Mouse (Mus musculus) myocyte (in vitro differentiated cells): ENCODE measurements around the gene Spag9. TPM values are rescaled to one million over a fixed set of nuclear protein-coding genes. Genes with fewer than 3 reads are reported as not detected.
A peak's percentile ranks its signal among the peaks of the same experiment; 100 is the strongest.
"Not testable (repeated sequence)": the region's sequence is repeated elsewhere in the genome, so short reads cannot be mapped to it uniquely, and the experiment has no call there.

ENCODE experiments used
- H3K27me3 ChIP-seq: one replicate; pipeline ENCODE4 v1.6.1; 2011; ENCODE audit not compliant: control insufficient read depth, insufficient read depth, insufficient read length
- H3K36me3 ChIP-seq: one replicate; pipeline ENCODE4 v1.6.1; 2011; ENCODE audit not compliant: control insufficient read depth, insufficient read depth
- H3K4me2 ChIP-seq: one replicate; pipeline ENCODE4 v1.6.1; 2011; ENCODE audit warnings: low read depth, control low read depth
- H3K4me3 ChIP-seq: one replicate; pipeline ENCODE4 v1.5.1; 2011; ENCODE audit warnings: mild to moderate bottlenecking, control low read depth, moderate library complexity
- H3K79me2 ChIP-seq: one replicate; pipeline ENCODE4 v1.6.1; 2011; ENCODE audit not compliant: control insufficient read depth, insufficient read depth
- H3ac ChIP-seq: one replicate; pipeline ENCODE4 v1.6.1; 2011; ENCODE audit not compliant: control insufficient read depth, insufficient read length
- CEBPB ChIP-seq: IDR thresholded peaks from 2 replicates; pipeline ENCODE4 v1.6.1; 2011; ENCODE audit warnings: mild to moderate bottlenecking, moderate library complexity; ENCODE audit not compliant: poor library complexity, insufficient read depth, severe bottlenecking
- E2F4 ChIP-seq: IDR thresholded peaks from one replicate; pipeline ENCODE4 v1.6.1; 2011; ENCODE audit warnings: mild to moderate bottlenecking, control low read depth, moderate library complexity; ENCODE audit not compliant: insufficient read depth
- MAX ChIP-seq: IDR thresholded peaks from one replicate; pipeline ENCODE4 v1.6.1; 2011; ENCODE audit warnings: low read depth, mild to moderate bottlenecking, control low read depth
- MYOD1 ChIP-seq, 3 experiments: IDR thresholded peaks; one replicate each; pipeline ENCODE4 v1.6.1; 2011; ENCODE audit warnings: control low read depth in 2 of 3, low read depth in 2 of 3, mild to moderate bottlenecking in 2 of 3, moderate library complexity in 1 of 3; ENCODE audit not compliant: insufficient read length in 2 of 3, control insufficient read depth in 1 of 3
- MYOG ChIP-seq, 3 experiments: IDR thresholded peaks; one replicate each; pipeline ENCODE4 v1.6.1; 2011; ENCODE audit warnings: control low read depth in 2 of 3, low read depth in 2 of 3, mild to moderate bottlenecking in 2 of 3; ENCODE audit not compliant: insufficient read length in 2 of 3, control insufficient read depth in 1 of 3, insufficient read depth in 1 of 3
- POLR2A ChIP-seq: IDR thresholded peaks from one replicate; pipeline ENCODE4 v1.6.1; 2011; ENCODE audit warnings: low read depth, mild to moderate bottlenecking, control low read depth, moderate library complexity; ENCODE audit not compliant: insufficient read length
- POLR2AphosphoS2 ChIP-seq: IDR thresholded peaks from one replicate; pipeline ENCODE4 v1.6.1; 2011; ENCODE audit warnings: low read depth, control low read depth; ENCODE audit not compliant: insufficient read length
- REST ChIP-seq: IDR thresholded peaks from one replicate; pipeline ENCODE4 v1.6.1; 2011; ENCODE audit warnings: mild to moderate bottlenecking, control low read depth, moderate library complexity; ENCODE audit not compliant: insufficient read depth, insufficient read length
- SRF ChIP-seq: IDR thresholded peaks from one replicate; pipeline ENCODE4 v1.6.1; 2011; ENCODE audit warnings: low read depth; ENCODE audit not compliant: control insufficient read depth, insufficient read length
- TCF12 ChIP-seq: IDR thresholded peaks from one replicate; pipeline ENCODE4 v1.6.1; 2011; ENCODE audit warnings: mild to moderate bottlenecking, control low read depth; ENCODE audit not compliant: poor library complexity, insufficient read depth, severe bottlenecking
- TCF3 ChIP-seq: IDR thresholded peaks from one replicate; pipeline ENCODE4 v1.6.1; 2011; ENCODE audit warnings: low read depth, control low read depth; ENCODE audit not compliant: insufficient read length
- USF1 ChIP-seq: IDR thresholded peaks from one replicate; pipeline ENCODE4 v1.6.1; 2011; ENCODE audit warnings: low read depth, mild to moderate bottlenecking, control low read depth, moderate library complexity
- polyA plus RNA-seq: library from polyadenylated mRNA; unstranded; fragments of >200 nt; fragmentation: generic; extraction: Trizol; gene quantifications from one replicate; pipeline ENCODE4 v1.2.1, GENCODE M21; 2012; ENCODE audit warnings: missing spikeins

Spag9 gene
- polyA plus RNA-seq, 1 experiment, result 16.9 TPM

DNA sequence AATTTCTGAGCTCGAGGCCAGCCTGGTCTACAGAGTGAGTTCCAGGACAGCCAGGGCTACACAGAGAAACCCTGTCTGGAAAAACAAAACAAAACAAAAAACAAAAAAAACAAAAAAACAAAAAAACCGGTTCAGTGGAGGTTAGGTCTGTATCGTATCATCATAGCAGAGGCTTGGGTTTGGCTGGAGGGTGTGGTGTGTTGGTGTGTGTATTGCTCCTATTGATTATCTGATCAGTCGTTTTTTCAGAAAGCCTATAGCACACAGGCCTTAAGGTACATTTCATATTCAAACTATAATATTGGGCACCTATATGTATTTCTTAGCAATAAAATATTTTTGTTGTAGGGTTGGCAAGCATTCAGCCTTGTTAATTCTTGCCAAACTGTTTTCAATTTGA, 36.2 kb downstream of the Spag9 start:
- TF ChIP-seq E2F4 (no peak), POLR2A (no peak), SRF (no peak), TCF12 (no peak), REST (no peak), USF1 (no peak), MYOG (IDR thresholded peaks at IDR 0.05; ENCODE audit: control insufficient read depth in 1 of 3, insufficient read depth in 1 of 3, insufficient read length in 2 of 3, low read depth in 2 of 3) (no peak), TCF3 (no peak), POLR2AphosphoS2 (no peak), CEBPB (no peak), MYOD1 (IDR thresholded peaks at IDR 0.05; ENCODE audit: control insufficient read depth in 1 of 3, insufficient read length in 2 of 3, low read depth in 2 of 3) (no peak), MAX (no peak)
- Histone ChIP-seq H3K36me3 (no peaks in the 10 kb centered on the region), H3K4me3 (no peak overlapping the region)

DNA sequence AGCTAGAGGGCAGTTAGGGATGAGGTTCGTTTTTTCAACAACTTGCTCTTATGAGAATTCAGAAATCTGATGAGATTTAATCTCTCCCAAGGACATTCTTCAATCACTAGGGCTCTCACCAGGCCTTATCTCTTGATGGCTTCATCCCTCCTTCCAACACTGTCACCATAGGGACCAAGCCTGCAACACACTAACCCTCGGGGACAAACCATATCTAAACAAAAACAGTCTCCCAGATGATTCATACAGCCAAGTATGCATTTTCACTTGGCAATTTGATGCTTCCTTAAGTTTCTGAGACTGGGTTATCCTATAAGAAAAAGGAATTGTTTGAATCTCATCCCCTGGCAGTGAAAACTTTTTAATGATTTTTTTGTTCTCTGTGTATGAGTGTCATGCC, 37.1 kb downstream of the Spag9 start:
- peak overlapping the region; percentile 51 for H3K4me2 ChIP-seq
- H3ac ChIP-seq, result no peak overlapping the region
- H3K27me3 ChIP-seq, result no peaks in the 10 kb centered on the region
- no peak overlapping the region for H3K4me3 ChIP-seq
- H3K79me2 ChIP-seq, result peaks cover 52% of the 10 kb centered on the region
- TF ChIP-seq TCF3, result no peak
- TF ChIP-seq POLR2AphosphoS2, result no peak
- H3K36me3 ChIP-seq, result peaks cover 2% of the 10 kb centered on the region

More for the DNA sequence above, 36.2 kb downstream of the Spag9 start:
- H3K27me3 ChIP-seq, result no peaks in the 10 kb centered on the region
- H3K79me2 ChIP-seq, result peaks cover 52% of the 10 kb centered on the region
- H3K4me2 ChIP-seq, result no peak overlapping the region
- no peak overlapping the region for H3ac ChIP-seq

DNA sequence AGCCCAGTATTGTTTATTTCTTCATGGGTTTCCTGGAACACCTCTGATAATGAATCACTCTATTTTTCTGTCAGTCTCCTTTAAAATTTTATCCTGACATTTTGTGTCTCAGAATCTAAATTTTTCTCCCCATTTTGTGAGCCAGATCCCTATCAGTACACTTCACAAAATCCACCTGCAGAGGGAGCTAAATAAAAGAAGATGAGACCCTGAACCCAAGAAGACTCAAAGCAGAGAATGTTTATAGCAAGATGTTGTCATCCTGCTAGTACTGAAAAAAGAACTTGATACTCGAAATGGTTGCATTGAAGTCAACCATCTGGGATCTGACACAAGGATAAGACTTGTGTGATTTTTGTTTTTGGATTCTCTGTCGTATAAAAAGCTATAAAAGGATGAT, 40.1 kb downstream of the Spag9 start:
- Histone ChIP-seq H3K27me3 (no peaks in the 10 kb centered on the region), H3K79me2 (peaks cover 41% of the 10 kb centered on the region), H3K4me3 (no peak overlapping the region), H3ac (no peak overlapping the region), H3K36me3 (peaks cover 5% of the 10 kb centered on the region), H3K4me2 (no peak overlapping the region)
- no peak for TF ChIP-seq POLR2AphosphoS2
- no peak for TF ChIP-seq TCF3
- TF ChIP-seq MYOD1 (IDR thresholded peaks at IDR 0.05; ENCODE audit: control insufficient read depth in 1 of 3, insufficient read length in 2 of 3, low read depth in 2 of 3), result no peak
- TF ChIP-seq TCF12, result no peak
- TF ChIP-seq REST, result no peak
- no peak for TF ChIP-seq MYOG (IDR thresholded peaks at IDR 0.05; ENCODE audit: control insufficient read depth in 1 of 3, insufficient read depth in 1 of 3, insufficient read length in 2 of 3, low read depth in 2 of 3)
- no peak for TF ChIP-seq E2F4
- no peak for TF ChIP-seq SRF
- TF ChIP-seq POLR2A, result no peak
- no peak for TF ChIP-seq USF1
- TF ChIP-seq MAX, result no peak
- no peak for TF ChIP-seq CEBPB

DNA sequence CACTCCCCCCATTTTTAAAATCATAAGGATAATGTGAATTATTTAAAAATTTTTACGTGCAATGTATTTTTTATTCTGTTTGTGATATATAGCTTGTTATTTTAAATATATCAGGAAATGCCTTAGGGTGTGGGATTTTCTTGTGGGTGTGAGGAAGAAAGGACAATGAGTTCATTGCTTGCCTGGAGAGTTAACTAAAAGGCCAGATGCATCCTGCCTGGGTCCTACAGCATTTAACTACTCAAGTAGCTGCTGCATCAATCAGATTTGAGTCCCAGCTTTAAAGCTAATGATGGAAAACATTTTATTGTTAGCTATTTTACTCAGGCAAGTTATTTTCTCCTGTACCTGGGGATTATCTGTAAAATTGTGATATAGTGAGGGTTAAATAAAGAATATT, 45.6 kb downstream of the Spag9 start:
- TF ChIP-seq TCF12 (no peak), REST (no peak), USF1 (no peak), SRF (no peak), POLR2AphosphoS2 (no peak), E2F4 (no peak), CEBPB (no peak), TCF3 (no peak), MYOD1 (IDR thresholded peaks at IDR 0.05; ENCODE audit: control insufficient read depth in 1 of 3, insufficient read length in 2 of 3, low read depth in 2 of 3) (no peak), POLR2A (no peak), MAX (no peak), MYOG (IDR thresholded peaks at IDR 0.05; ENCODE audit: control insufficient read depth in 1 of 3, insufficient read depth in 1 of 3, insufficient read length in 2 of 3, low read depth in 2 of 3) (no peak)
- no peak overlapping the region for H3K4me2 ChIP-seq
- H3K27me3 ChIP-seq, result no peaks in the 10 kb centered on the region
- no peak overlapping the region for H3ac ChIP-seq
- peaks cover 5% of the 10 kb centered on the region for H3K36me3 ChIP-seq
- no peak overlapping the region for H3K4me3 ChIP-seq
- peaks cover 27% of the 10 kb centered on the region for H3K79me2 ChIP-seq

DNA sequence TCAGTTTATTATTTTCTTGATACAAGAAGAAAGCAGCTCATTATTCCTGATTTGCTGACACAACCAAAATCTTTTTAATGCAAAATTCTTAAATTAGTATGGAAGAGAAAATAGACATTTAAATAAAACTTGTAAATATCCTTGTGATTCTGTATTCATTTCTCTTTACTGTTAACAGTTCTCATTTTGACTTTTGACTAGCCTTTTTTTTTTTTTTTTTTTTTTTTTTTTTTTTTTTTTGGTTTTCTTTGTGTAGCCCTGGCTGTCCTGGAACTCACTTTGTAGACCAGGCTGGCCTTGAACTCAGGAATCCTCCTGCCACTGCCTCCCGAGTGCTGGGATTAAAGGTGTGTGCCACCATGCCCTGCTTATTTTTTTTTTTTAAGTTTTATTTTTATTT, 46.4 kb downstream of the Spag9 start:
- not testable (repeated sequence) for H3K27me3 ChIP-seq, H3K4me2 ChIP-seq, H3K36me3 ChIP-seq, H3ac ChIP-seq, H3K4me3 ChIP-seq
- peaks cover 24% of the 10 kb centered on the region for H3K79me2 ChIP-seq
